Mouse (Mus musculus) liver, embryonic 18 days (tissue): Measurements from ENCODE around the gene 4921539E11Rik. TPM values are rescaled to one million over a fixed set of nuclear protein-coding genes. Genes with fewer than 3 reads are reported as not detected.

Experiments
- polyA plus RNA-seq: library from polyadenylated mRNA; depleted of rRNA; stranded (reverse); fragments of >200 nt; gene quantifications from 2 replicates; pipeline ENCODE4 v1.2.3, GENCODE M21; 2012; rRNA removed

Gene 4921539E11Rik
- not detected in 2 replicates for polyA plus RNA-seq

DNA sequence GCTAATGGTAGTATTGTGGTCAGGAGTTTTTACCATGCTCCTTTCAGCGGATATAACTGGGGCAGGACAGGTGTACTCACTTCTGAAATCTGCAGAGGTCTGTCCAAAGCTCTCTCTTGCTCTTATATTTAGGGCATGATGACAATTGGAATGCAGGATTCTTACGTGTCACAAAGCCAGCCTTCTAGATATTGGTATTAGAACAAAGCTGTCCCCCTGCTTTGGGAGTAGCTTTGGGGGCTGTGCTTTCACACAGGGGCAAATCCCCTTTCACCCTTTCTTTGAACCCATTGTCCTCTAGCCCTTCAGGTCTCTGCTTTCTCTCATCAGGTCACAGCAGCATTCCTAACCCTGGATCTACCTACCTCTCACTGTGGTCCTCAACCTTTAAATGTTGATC lies at the start of gene 4921539E11Rik:
Gene 4921539E11Rik (minus strand): TSS at position 101 of the 400 bp plus-strand sequence.

DNA sequence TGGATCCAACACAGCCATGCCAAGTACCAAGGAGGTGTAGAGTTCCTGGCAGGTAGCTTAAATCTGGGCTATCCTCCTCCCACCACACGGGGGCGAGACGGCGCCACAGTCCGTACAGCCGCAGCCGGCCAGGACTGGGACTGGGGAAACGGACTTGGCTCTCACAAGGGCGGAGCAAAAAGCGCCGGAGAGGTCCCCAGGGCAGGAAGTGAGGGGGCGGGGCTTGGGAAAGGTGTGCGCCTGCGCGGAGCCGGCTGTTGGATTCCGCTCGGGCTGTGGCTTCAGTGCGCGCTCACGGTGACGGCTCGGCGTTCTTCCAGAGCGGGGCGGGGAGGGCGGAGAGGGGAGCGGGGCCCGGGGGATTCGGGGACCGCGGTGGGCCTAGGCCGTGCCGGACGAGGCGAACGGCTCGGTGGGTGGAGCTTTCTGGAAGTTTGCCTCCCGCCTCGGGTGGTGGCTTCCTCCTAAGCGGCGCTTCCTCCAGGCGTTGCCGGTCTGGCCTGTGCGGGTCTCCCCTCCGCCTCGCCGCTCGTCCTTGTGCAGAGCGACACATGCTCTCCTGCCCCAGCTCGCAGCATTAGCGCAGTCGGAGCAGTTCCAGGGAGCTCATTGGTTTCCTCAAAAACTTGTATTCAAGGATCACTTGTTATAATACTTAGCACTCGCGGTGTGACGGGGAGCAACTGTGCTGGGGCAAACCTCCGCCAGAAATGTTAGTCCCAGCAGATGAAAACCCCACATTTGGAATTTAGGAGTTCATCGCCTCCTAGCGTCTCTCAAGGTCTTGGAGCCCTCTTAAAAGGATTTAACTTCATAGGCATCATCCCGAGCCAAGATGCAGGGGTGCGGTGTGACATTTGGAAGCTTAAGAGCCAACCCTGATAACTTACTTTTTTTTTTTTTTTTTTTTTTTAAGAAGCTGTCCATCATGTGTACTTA lies 23.2 kb upstream of the 4921539E11Rik start, which contains the start of gene Oma1:
Gene Oma1 (plus strand): TSS at position 226 of the 939 bp plus-strand sequence.

DNA sequence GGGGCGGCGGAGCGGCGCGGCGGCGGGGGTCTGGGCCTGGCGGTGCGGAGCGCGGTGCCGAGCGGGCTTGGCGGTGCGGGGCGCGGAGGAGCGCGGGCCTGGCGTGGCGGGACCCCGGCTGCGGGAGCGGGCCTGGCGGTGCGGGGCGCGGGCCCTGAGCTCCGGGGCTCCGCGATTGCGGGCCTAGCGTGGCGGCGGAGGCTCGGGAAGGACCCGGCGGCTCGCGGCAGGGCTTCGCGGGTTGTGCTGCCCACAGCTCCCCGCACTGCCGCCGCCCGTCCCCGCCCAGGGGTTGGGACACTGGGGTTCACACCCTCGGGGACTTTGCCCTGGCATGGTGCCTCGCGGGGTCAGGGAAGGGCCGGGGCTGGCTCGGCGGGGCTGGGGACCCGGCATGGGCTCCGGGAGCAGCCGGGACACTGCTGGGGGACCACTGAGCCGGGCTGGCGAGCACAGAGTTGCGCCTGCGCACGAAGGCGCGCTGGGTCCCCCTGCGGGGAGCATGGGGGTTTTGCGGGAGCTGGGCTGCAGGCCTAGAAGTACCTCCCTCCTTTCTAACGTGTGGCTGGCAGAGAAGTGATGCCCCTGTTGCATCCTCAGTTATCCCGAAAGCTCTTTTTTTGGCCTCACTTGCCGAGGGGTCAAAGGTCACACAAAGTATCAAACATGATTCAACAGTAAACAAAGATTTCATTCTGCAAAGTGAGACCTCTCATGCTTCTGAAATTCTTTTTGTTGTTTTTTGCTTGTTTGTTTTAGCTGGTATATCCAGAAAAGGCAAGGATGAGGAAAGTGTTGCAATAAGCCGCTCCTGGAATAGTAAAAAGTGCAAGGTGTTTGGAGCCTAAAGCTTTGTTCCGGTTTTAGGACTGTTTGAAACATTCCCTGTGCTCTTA lies 75.5 kb downstream of the 4921539E11Rik start, which contains the start of gene Slc35d1:
Gene Slc35d1 (minus strand): TSS at position 240 of the 896 bp plus-strand sequence.

Other genes with a start within 250 kb of the 4921539E11Rik start
- gene Mier1, start 176.5 kb downstream of the 4921539E11Rik start, polyA plus RNA-seq: 12.0 and 12.9 TPM in 2 replicates
- 0.48 and 0.60 TPM in 2 replicates for gene Wdr78, start 176.3 kb downstream of the 4921539E11Rik start, polyA plus RNA-seq
- 8.2 and 9.5 TPM in 2 replicates for gene Slc35d1, start 75.7 kb downstream of the 4921539E11Rik start, polyA plus RNA-seq
- 8.4 and 9.4 TPM in 2 replicates for gene Oma1, start 22.9 kb upstream of the 4921539E11Rik start, polyA plus RNA-seq